Mouse (Mus musculus) urinary bladder, postnatal 10 days (tissue): ENCODE results near the gene Crtc1.

Source experiments
- DNase-seq: peaks from one replicate; pipeline ENCODE4 v3.0.0; 2022; ENCODE audit warnings: low spot score

The Crtc1 gene

DNA sequence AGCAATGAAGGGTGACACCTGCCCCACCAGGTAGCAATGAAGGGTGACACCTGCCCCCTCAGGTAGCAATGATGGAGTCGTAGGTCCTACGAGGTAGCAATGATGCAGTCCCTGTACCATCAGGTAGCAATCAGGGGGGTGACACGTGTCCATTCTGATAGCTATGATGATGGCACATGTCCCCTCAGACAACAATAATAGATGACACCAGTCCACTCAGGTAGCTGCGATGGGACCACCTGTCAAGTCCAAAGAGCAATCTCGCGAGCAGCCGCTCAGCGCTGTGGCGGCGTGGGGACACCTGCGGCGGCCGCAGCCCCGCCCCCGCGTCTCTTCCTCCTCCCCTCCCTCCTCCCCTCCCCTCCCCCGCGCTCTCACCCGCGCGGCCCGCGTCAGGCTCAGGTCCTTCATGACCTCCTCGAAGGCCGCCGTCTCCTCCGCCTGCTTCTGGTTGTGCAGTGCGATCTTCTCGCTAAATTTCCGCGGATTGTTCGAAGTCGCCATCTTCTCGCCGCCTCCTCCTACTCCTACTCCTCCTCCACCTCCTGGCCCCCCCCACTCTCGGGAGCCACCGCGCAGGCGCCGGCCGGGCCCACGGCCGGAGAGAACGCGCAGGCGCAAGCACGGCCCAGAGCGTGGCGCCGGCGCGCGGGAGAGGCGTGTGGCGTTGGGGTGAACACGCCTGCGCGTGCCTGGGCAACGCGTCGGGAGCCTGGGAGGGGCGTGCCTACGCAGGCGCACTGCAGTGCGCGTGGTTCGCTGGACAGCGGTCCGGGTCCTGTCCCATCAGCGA, at the start of gene Crtc1:
Crtc1 (minus strand) TSS at position 525 of the 793 bp plus-strand sequence.
- peak; percentile 83 for DNase-seq

DNA sequence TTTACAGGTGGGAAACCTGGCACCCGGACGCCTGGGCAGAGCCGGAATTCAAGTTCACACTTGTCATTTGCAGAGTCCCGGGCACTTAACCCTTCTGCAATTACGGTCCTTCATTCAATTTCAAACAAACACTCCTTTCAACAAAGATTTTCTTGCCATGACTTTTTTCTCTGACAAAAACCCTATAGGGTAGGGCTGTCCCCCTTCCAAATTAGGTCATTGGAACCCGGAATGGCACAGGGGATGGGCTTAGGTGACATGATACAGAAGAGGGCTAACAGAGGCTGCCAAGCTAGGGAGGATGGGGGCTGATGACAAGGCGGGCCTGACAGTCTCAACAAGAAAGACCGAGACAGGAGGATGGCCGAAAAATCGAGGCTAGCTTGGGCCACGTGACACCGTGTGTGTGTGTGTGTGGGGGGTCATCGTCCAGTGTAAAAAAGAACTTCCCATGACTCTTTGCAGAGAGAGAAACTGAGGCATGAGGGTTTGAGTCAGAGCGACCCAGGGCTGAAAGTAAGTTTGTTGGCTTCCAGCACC, 49.6 kb upstream of the Crtc1 start:
- no peak for DNase-seq

DNA sequence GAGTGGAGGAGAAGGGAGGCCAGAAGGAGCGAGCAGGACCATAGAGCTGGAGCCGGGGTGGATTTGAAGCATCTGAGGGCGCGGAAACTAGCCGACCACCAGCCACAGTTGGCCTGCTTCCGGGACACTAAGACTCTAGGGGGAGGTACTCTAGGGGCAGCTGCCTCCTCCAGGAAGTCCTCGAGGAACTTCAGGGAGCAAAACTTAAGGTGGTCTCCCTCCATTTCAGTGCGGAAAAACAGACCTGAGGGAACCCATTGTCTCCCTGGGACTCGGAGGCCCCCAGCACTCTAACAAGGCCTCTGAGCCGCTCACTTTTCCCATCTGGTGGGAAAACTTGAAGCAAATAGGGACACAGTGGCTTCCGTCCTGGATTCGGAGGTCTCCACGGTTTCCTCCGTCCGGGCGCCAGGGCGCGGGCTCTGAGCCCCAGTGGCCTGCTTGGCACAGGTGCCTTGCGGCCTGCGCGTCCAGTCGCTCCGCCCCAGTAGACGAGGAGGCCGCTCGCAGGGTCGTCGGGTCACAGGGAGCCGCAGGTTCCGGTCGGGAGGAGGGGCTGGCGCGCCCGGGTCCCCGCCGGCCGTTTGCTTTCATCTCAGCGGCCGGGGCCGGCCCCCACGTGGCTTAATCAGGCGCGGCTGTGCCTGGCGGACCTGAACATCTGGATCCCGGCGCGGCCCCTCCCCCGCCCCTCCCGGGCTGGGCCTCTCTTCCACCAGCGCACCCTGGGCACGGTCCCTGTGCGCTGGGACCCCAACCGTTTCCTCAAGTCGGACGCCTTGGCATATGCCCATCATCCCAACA, 48.8 kb upstream of the Crtc1 start:
- DNase-seq = no peak

- no peak for DNase-seq
These were observed 47.7 kb upstream of the Crtc1 start, which contains the start of gene Tmem59l for GRCm38 (mm10) chr8:70486941-70487520. Tmem59l (minus strand) TSS chr8:70487358.

- no peak for DNase-seq
These were observed 46.9 kb upstream of the Crtc1 start for GRCm38 (mm10) chr8:70486191-70486681.

- DNase-seq = no peak
These were observed 43.6 kb upstream of the Crtc1 start for GRCm38 (mm10) chr8:70482943-70483342.

GRCm38 (mm10) chr8:70481908-70482307, 42.5 kb upstream of the Crtc1 start:
- no peak for DNase-seq

GRCm38 (mm10) chr8:70477269-70477982, 38.0 kb upstream of the Crtc1 start:
- no peak for DNase-seq

- peak; percentile 92 for DNase-seq
These were observed 37.2 kb upstream of the Crtc1 start, which contains the start of gene Klhl26 for GRCm38 (mm10) chr8:70476333-70477268. Klhl26 (minus strand) TSS chr8:70476968.

DNA sequence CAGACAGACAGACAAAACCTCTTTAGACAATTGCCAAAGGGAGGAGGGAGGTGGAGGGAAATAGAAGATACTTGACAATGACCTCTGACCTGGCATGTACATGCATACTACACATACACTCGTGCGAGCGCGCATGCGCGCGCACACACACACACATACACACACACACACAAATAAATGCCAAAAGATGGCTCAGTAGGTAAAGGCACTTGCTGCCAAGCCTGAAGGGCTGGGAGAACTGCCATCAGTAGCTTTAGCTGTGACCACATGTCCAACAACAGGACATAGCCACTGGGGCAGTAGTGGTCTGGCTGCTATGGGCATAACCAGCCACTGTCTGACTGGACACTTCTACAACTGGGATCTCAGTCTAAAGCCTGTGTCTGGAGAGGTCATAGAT, 32.5 kb upstream of the Crtc1 start:
- DNase-seq = no peak

- DNase-seq = no peak
These were observed 30.6 kb upstream of the Crtc1 start for GRCm38 (mm10) chr8:70469938-70470337.

DNA sequence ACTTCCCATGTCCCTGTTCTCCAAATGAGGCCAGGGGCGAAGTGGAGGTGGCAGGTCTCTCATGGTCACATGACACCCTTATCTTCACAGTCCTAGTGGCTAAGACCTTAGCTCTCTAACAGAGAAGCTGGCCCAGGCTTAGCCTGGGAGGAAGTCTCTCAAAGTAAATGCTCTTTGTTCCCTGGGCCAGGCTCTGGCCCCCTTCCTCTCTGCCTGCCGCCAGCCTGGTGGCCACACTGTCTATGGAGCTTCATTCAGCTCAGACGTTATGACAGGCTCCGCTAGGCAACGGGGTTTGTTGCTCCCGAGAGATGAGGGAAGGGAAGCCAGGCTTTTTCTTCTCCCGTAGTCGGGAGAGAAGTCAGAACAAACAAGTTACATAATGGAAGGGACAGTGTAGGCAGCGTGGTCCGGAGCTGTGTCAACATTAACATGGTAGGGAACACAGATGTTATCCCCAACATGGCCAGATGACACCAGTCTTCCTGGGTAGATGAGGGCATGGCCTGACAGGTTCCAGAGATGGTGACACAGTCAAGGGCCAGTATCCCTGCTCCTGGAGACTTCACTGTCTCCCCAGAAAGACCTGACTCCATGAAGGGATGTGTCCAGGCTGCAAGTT, 30.0 kb upstream of the Crtc1 start:
- no peak for DNase-seq

- no peak for DNase-seq
These were observed 29.4 kb upstream of the Crtc1 start for GRCm38 (mm10) chr8:70468733-70469132.

GRCm38 (mm10) chr8:70467907-70468306, 28.5 kb upstream of the Crtc1 start:
- DNase-seq = no peak

DNA sequence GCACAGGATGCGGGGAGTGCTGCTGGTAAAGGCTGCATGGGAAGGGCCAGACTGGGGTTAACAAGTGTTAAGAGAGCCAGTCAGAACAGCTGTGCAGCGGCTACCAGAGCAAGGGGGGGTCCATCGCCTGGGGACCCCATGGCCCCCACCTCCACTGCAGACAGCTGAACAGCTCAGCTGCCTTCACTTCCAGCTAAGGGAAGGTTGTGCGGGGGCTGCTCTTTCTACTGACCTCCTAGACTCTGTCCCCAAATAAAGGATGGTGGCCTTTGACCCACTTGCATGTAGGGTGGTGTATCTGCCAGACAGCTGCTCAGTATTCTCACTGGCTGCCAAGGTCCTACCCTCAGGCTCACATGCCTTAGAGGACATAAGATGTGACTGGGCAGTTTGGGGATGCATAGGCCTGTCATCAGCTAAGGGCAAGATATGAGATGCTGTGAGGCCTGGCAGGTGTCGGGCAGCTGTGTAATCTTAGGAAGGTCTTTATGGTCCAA, 27.9 kb upstream of the Crtc1 start:
- no peak for DNase-seq

- DNase-seq = no peak
These were observed 27.4 kb upstream of the Crtc1 start for GRCm38 (mm10) chr8:70466771-70467170.

DNA sequence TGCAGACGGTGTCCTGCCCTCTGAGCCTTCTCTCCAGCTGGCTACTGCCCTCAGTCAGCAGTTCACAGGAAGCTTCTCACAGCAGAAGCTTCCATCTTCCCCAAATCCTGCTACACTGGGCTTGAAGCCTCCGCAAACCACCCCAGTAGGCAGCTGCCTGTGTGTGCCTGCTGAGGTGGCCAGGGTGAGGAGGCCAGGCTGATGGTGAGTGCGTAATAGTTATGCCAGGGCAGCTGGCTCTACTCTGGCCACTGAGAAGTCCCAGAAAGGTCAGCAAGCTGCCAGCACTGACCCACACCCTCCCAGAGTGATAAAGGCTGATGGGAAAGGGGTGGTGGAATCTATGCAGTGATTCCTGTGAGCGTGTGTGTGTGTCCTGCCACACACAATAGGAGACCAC, 26.9 kb upstream of the Crtc1 start:
- no peak for DNase-seq

DNA sequence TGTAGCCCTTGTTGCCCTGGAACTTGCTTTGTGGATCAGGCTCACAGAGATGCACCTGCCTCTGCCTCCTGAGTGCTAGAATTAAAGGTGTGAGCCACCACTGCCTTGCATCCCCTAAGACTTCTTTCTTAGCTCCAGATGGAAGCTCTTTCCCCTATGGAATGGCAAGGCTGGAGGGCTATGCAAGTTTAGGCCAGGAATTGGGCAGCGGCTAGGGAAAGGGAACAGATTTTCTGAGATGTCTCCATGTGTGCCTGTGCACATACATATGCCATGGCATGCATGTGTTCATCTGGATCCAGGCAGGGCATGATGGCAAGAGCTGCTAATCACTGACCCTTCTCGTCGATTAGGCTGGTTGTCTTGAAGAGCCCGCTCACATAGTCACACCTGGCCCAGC, 26.3 kb upstream of the Crtc1 start:
- no peak for DNase-seq

- DNase-seq = no peak
These were observed 24.8 kb upstream of the Crtc1 start for GRCm38 (mm10) chr8:70464162-70464561.

DNA sequence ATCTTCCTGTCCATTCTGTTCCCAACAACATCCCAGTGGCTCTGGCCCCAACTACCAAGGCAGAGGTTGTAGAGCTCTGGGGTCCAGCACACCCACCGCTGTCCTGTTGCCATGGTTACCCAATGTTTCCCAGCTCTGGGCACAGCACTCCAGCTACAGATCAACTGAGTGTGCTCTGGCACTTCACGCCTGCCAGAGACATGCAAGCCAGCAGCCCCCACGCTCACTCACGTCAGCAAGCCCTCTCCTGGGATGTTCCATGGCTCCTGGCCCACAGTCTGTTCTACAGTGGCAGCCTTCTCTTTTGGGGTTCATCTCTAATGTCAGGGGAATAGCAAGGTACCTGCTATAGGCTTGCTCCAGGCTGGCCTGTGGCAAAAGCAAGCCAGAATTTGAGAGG, 23.9 kb upstream of the Crtc1 start:
- DNase-seq = no peak
